Mouse (Mus musculus) T-helper 1 cell (primary cell): Measurements from ENCODE around the gene Vmn1r237.

Experiments
- in situ Hi-C: fragments of 300-600 bp; cut with MboI, MseI; formaldehyde crosslinking; loops from one replicate; pipeline ENCODE4 v1.15.1; 2025; ENCODE audit warnings: high pct_unique_total_duplicates

Vmn1r237 gene

DNA sequence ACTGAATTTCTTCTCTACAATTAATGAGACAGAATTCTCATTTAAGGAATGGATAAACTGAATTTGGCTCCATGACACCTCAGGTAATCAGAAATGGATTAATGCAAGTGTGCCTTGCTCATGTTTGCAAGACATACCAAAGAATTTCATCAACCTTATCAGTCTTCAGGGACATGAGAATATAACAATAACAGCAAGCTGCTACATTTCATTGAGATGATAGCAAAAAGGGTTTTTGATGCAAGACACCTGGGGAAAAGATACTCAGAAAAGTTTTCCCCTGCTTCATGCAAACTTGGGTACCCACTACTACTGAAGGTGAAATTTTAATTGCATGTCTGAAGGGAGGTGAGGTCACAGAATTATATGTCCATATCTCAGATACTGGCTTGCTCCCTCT lies at the start of gene Vmn1r237:
Gene Vmn1r237 (plus strand): TSS at position 301 of the 400 bp plus-strand sequence.
- in situ Hi-C loops = no loop called here

- in situ Hi-C loops = loop anchor here (10.0 kb wide), 2 partner anchors 113 to 143 kb away; partner anchors contain the start of gene Zfp677
These were observed 39.6 kb upstream of the Vmn1r237 start for GRCm38 (mm10) chr17:21272103-21272502.

GRCm38 (mm10) chr17:21282642-21283041 lies 29.0 kb upstream of the Vmn1r237 start, which contains the start of gene Vmn1r236:
Gene Vmn1r236 (plus strand): TSS chr17:21282942.
- in situ Hi-C loops = no loop called here

DNA sequence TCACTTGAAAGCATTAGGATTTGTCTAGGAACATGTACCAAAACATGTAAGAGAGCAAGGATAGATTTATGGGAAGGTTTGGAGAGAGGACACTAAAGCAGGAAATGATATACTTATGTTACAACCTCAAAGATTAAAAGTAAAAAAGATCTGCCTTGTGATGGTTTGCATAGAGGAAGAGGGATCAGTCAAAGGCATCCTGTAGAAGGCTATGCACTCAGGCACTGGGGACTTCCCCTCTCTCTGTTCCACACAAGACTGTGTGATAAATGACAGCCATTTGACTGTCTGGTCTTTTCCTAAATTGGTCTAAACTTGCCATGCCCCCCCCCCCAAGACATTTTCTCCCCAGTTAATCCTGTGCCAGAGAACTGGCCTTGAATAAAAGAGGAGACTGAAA lies 27.3 kb upstream of the Vmn1r237 start:
- in situ Hi-C loops = no loop called here

DNA sequence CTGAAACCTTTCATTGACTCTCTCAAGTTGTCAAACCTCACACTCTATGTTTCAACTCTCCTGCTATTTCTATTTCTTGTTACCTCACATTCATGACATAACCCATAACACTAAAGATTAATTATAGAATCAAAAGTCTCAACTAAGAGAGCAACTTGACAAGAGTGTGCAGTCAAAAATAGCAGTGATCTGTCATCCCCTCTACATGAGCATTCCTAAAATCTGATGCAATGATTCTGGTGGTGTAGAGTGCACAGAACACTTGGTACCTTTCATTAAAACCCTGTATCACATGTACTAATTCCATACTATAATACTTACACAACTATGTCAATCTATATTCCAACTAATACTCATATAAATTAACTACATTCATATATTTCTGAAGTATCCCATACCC lies 22.0 kb upstream of the Vmn1r237 start:
- in situ Hi-C loops = no loop called here
